Mouse (Mus musculus) MEL (cell line): ENCODE measurements around the gene Cops6. TPM values are rescaled to one million over a fixed set of nuclear protein-coding genes. Genes with fewer than 3 reads are reported as not detected.

Experiments used
- DNase-seq: peaks from one replicate; pipeline ENCODE4 v3.0.0; 2011; ENCODE audit warnings: low read depth, low spot score
- H3K27ac ChIP-seq: 2 replicates; pipeline ENCODE4 v1.5.1; 2012; ENCODE audit warnings: low read depth, mild to moderate bottlenecking, control low read depth, low read length, moderate library complexity; ENCODE audit not compliant: control insufficient read depth
- H3K27me3 ChIP-seq, 2 experiments: fragments of 150-350 bp in 1 of 2; sonication (generic) in 1 of 2; 2 replicates each; pipeline ENCODE4 v1.6.1; 2012; ENCODE audit warnings: low read length in 2 of 2, mild to moderate bottlenecking in 2 of 2, improper control_type of control experiment in 1 of 2, moderate library complexity in 1 of 2; ENCODE audit not compliant: insufficient read depth in 2 of 2, control insufficient read depth in 1 of 2
- H3K36me3 ChIP-seq, 2 experiments: 2 replicates each; pipeline ENCODE4 v1.6.1; 2012 to 2014; ENCODE audit warnings: low read length in 2 of 2, improper control_type of control experiment in 1 of 2, inconsistent platforms in 1 of 2, mild to moderate bottlenecking in 1 of 2; ENCODE audit not compliant: insufficient read depth in 2 of 2, control insufficient read depth in 1 of 2
- H3K4me1 ChIP-seq, 2 experiments: fragments of 150-350 bp in 1 of 2; sonication (generic) in 1 of 2; 2 replicates each; pipeline ENCODE4 v1.6.1; 2012; ENCODE audit warnings: low read length in 2 of 2, improper control_type of control experiment in 1 of 2, mild to moderate bottlenecking in 1 of 2; ENCODE audit not compliant: insufficient read depth in 2 of 2, control insufficient read depth in 1 of 2
- H3K4me3 ChIP-seq, 2 experiments: fragments of 150-350 bp in 1 of 2; sonication (generic) in 1 of 2; 2 replicates each; pipeline ENCODE4 v1.5.1; 2012; ENCODE audit warnings: low read depth in 2 of 2, low read length in 2 of 2, mild to moderate bottlenecking in 2 of 2, moderate library complexity in 2 of 2, control low read depth in 1 of 2, improper control_type of control experiment in 1 of 2; ENCODE audit not compliant: control insufficient read depth in 1 of 2, insufficient read depth in 1 of 2
- H3K79me2 ChIP-seq: 2 replicates; pipeline ENCODE4 v1.6.1; 2012; ENCODE audit warnings: mild to moderate bottlenecking, low read length, moderate library complexity; ENCODE audit not compliant: control insufficient read depth, poor library complexity, insufficient read depth
- H3K9ac ChIP-seq: 2 replicates; pipeline ENCODE4 v1.6.1; 2012; ENCODE audit warnings: low read depth, mild to moderate bottlenecking, control low read depth, low read length, moderate library complexity; ENCODE audit not compliant: control insufficient read depth, poor library complexity, severe bottlenecking
- H3K9me3 ChIP-seq: fragments of 150-350 bp; sonication (generic); replicated peaks from 2 replicates; pipeline ENCODE4 v1.6.1; 2012; ENCODE audit warnings: mild to moderate bottlenecking, low read length, improper control_type of control experiment, moderate library complexity; ENCODE audit not compliant: insufficient read depth
- BHLHE40 ChIP-seq: IDR thresholded peaks from 2 replicates; pipeline ENCODE4 v1.6.1; 2012; ENCODE audit warnings: low read depth, mild to moderate bottlenecking, inconsistent platforms, low read length, improper control_type of control experiment, borderline replicate concordance
- E2F4 ChIP-seq: IDR thresholded peaks from 2 replicates; pipeline ENCODE4 v1.6.1; 2011; ENCODE audit warnings: low read depth, low read length, improper control_type of control experiment, borderline replicate concordance
- ELF1 ChIP-seq: IDR thresholded peaks from 2 replicates; pipeline ENCODE4 v1.6.1; 2014; ENCODE audit warnings: low read depth, mild to moderate bottlenecking, inconsistent platforms, low read length, improper control_type of control experiment, moderate library complexity
- EP300 ChIP-seq, 2 experiments: IDR thresholded peaks; 2 replicates each; pipeline ENCODE4 v1.6.1; 2011; ENCODE audit warnings: improper control_type of control experiment in 2 of 2, low read length in 2 of 2, low read depth in 1 of 2, mild to moderate bottlenecking in 1 of 2
- ETS1 ChIP-seq: IDR thresholded peaks from 2 replicates; pipeline ENCODE4 v1.6.1; 2012; ENCODE audit warnings: low read depth, mild to moderate bottlenecking, inconsistent platforms, low read length, improper control_type of control experiment, moderate library complexity
- GABPA ChIP-seq: IDR thresholded peaks from 2 replicates; pipeline ENCODE4 v1.6.1; 2012; ENCODE audit warnings: low read depth, mild to moderate bottlenecking, inconsistent platforms, low read length, improper control_type of control experiment, moderate library complexity
- GATA1 ChIP-seq: IDR thresholded peaks from 2 replicates; pipeline ENCODE4 v1.6.1; 2011; ENCODE audit warnings: low read depth, low read length, improper control_type of control experiment
- HCFC1 ChIP-seq: IDR thresholded peaks from 2 replicates; pipeline ENCODE4 v1.6.1; 2012; ENCODE audit warnings: low read depth, mild to moderate bottlenecking, inconsistent platforms, low read length, improper control_type of control experiment, moderate library complexity
- JUND ChIP-seq: IDR thresholded peaks from 2 replicates; pipeline ENCODE4 v1.6.1; 2011; ENCODE audit warnings: low read depth, mild to moderate bottlenecking, improper control_type of control experiment, low read length
- KAT2A ChIP-seq: conservative IDR thresholded peaks from 2 replicates; pipeline ENCODE4 v1.6.1; 2012; ENCODE audit warnings: low read depth, low read length, improper control_type of control experiment, inconsistent platforms
- MAFK ChIP-seq: IDR thresholded peaks from 2 replicates; pipeline ENCODE4 v1.6.1; 2011; ENCODE audit warnings: low read depth, mild to moderate bottlenecking, low read length, improper control_type of control experiment, borderline replicate concordance
- MAX ChIP-seq: IDR thresholded peaks from 2 replicates; pipeline ENCODE4 v1.6.1; 2011; ENCODE audit warnings: low read length, improper control_type of control experiment
- MAZ ChIP-seq: IDR thresholded peaks from 2 replicates; pipeline ENCODE4 v1.6.1; 2012; ENCODE audit warnings: low read depth, mild to moderate bottlenecking, inconsistent platforms, low read length, improper control_type of control experiment
- MEF2A ChIP-seq: IDR thresholded peaks from 2 replicates; pipeline ENCODE4 v1.6.1; 2014; ENCODE audit warnings: low read depth, mild to moderate bottlenecking, inconsistent platforms, low read length, improper control_type of control experiment; ENCODE audit not compliant: poor library complexity, insufficient replicate concordance, severe bottlenecking; ENCODE audit errors: extremely low read depth
- MXI1 ChIP-seq: IDR thresholded peaks from 2 replicates; pipeline ENCODE4 v1.6.1; 2011; ENCODE audit warnings: mild to moderate bottlenecking, low read depth, low read length, improper control_type of control experiment
- MYB ChIP-seq: IDR thresholded peaks from 2 replicates; pipeline ENCODE4 v1.6.1; 2011; ENCODE audit warnings: mild to moderate bottlenecking, low read depth, low read length, improper control_type of control experiment
- MYC ChIP-seq: IDR thresholded peaks from 2 replicates; pipeline ENCODE4 v1.6.1; 2011; ENCODE audit warnings: low read depth, mild to moderate bottlenecking, low read length, improper control_type of control experiment, moderate library complexity
- NELFE ChIP-seq: IDR thresholded peaks from 2 replicates; pipeline ENCODE4 v1.6.1; 2011; ENCODE audit warnings: low read depth, low read length, improper control_type of control experiment
- NRF1 ChIP-seq: IDR thresholded peaks from 2 replicates; pipeline ENCODE4 v1.6.1; 2014; ENCODE audit warnings: low read depth, mild to moderate bottlenecking, inconsistent platforms, low read length, improper control_type of control experiment, moderate library complexity; ENCODE audit not compliant: poor library complexity, insufficient read depth, severe bottlenecking
- POLR2A ChIP-seq, 2 experiments: IDR thresholded peaks; 2 replicates each; pipeline ENCODE4 v1.6.1; 2011 to 2012; ENCODE audit warnings: low read length in 2 of 2, mild to moderate bottlenecking in 2 of 2, control low read depth in 1 of 2, improper control_type of control experiment in 1 of 2, low read depth in 1 of 2, moderate library complexity in 1 of 2; ENCODE audit not compliant: control insufficient read depth in 1 of 2, insufficient read depth in 1 of 2, poor library complexity in 1 of 2
- POLR2AphosphoS2 ChIP-seq: IDR thresholded peaks from 2 replicates; pipeline ENCODE4 v1.6.1; 2011; ENCODE audit warnings: low read length, improper control_type of control experiment
- RAD21 ChIP-seq: IDR thresholded peaks from 2 replicates; pipeline ENCODE4 v1.6.1; 2011; ENCODE audit warnings: mild to moderate bottlenecking, low read depth, low read length, improper control_type of control experiment
- RCOR1 ChIP-seq: IDR thresholded peaks from 2 replicates; pipeline ENCODE4 v1.6.1; 2012; ENCODE audit warnings: low read depth, mild to moderate bottlenecking, inconsistent platforms, low read length, improper control_type of control experiment
- SIN3A ChIP-seq: IDR thresholded peaks from 2 replicates; pipeline ENCODE4 v1.6.1; 2012; ENCODE audit warnings: low read length, improper control_type of control experiment, inconsistent platforms
- SMC3 ChIP-seq: IDR thresholded peaks from 2 replicates; pipeline ENCODE4 v1.6.1; 2011; ENCODE audit warnings: low read depth, low read length, improper control_type of control experiment
- TAL1 ChIP-seq: IDR thresholded peaks from 2 replicates; pipeline ENCODE4 v1.6.1; 2012; ENCODE audit warnings: mild to moderate bottlenecking, inconsistent platforms, low read length, moderate library complexity, mixed read lengths
- TBP ChIP-seq: IDR thresholded peaks from 2 replicates; pipeline ENCODE4 v1.8.0; 2011; ENCODE audit warnings: low read depth, low read length, improper control_type of control experiment
- TCF12 ChIP-seq: IDR thresholded peaks from 2 replicates; pipeline ENCODE4 v1.6.1; 2014; ENCODE audit warnings: low read depth, mild to moderate bottlenecking, inconsistent platforms, low read length, improper control_type of control experiment, moderate library complexity
- USF1 ChIP-seq: IDR thresholded peaks from 2 replicates; pipeline ENCODE4 v1.6.1; 2014; ENCODE audit warnings: low read depth, mild to moderate bottlenecking, inconsistent platforms, low read length, improper control_type of control experiment, moderate library complexity
- USF2 ChIP-seq, 2 experiments: IDR thresholded peaks; 2 replicates each; pipeline ENCODE4 v1.6.1; 2011 to 2012; ENCODE audit warnings: improper control_type of control experiment in 2 of 2, low read length in 2 of 2, borderline replicate concordance in 1 of 2, inconsistent platforms in 1 of 2, low read depth in 1 of 2, mild to moderate bottlenecking in 1 of 2; ENCODE audit not compliant: insufficient read depth in 1 of 2
- ZC3H11A ChIP-seq: IDR thresholded peaks from 2 replicates; pipeline ENCODE4 v1.6.1; 2012; ENCODE audit warnings: low read depth, mild to moderate bottlenecking, inconsistent platforms, low read length, improper control_type of control experiment
- ZKSCAN1 ChIP-seq: IDR thresholded peaks from 2 replicates; pipeline ENCODE4 v1.6.1; 2012; ENCODE audit warnings: low read depth, mild to moderate bottlenecking, inconsistent platforms, low read length, improper control_type of control experiment, moderate library complexity
- polyA plus RNA-seq, 2 experiments: library from polyadenylated mRNA; stranded (reverse) in 1 of 2; unstranded in 1 of 2; fragments of >175 nt in 1 of 2; fragments of >200 nt in 1 of 2; gene quantifications; 2 replicates each; pipeline versions ENCODE4 v1.2.1 to v1.2.4; 2012; ENCODE audit warnings: low replicate concordance in 2 of 2, low read depth in 1 of 2; ENCODE audit not compliant: insufficient read length in 2 of 2, insufficient read depth in 1 of 2, missing spikeins in 1 of 2
- total RNA-seq: library from RNA; depleted of rRNA; stranded (reverse); fragments of 300-350 nt; gene quantifications from 2 replicates; pipeline ENCODE4 v1.2.3, GENCODE M21; 2012

The Cops6 gene
- total and polyA plus RNA-seq, 3 experiments = 52.6 to 152 TPM; not detected in 1

DNA sequence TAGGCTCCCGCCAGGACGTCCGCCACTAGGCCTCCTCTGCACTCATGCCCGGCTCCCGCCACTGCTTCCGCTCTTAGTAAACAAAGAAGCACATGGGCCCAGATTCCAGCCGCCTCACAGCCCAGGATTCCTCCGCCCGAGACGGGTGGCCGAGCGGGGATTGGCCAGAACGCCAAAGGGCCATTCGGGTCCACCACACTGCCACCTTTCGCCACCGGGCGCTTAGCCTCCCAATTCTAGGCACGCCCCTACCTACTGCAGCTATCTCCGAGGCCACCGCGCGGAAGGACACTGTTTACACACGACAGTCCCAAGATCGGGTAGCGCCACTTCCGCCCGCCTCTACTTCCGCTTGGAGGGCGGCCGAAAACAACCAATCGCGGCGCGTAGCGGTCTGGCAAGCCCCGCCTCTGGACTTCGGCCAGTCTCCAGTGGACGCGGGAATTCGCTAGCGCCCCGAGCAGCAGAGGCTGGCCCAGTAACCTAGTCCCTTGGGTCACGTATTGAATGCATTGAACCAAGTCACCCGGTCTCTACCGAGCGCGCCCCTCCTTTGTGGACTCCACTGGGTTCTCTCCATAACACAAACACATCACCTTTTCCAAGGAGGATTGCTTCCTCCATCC, 10.2 kb downstream of the Cops6 start (continued):
- TF ChIP-seq MXI1 = peak; percentile 98
- peak; percentile 96 for TF ChIP-seq MAX
- TF ChIP-seq USF1 = 0 out of 2 replicates have a peak, but pooled peaks have one; percentile 27

- peak within 1 kb of the TSS; percentile 99 for H3K9ac ChIP-seq
- peaks cover 0 to 10% of the 10 kb centered on the region in 2 experiments; a peak in 2 of 4 replicates for H3K4me1 ChIP-seq
- peak; percentile 99 for DNase-seq
- peaks cover 3 to 18% of the 10 kb centered on the region in 2 experiments; a peak in 3 of 4 replicates for H3K36me3 ChIP-seq
- peak within 1 kb of the TSS; percentile 63 to 88 for H3K4me3 ChIP-seq
- H3K9me3 ChIP-seq = no peaks in the 10 kb centered on the region
- no peaks in the 10 kb centered on the region for H3K27me3 ChIP-seq
- peak within 1 kb of the TSS; percentile 99 for H3K27ac ChIP-seq
- H3K79me2 ChIP-seq = peaks cover 27% of the 10 kb centered on the region
- no peak for TF ChIP-seq ZC3H11A
- peak in 1 of 2 experiments; percentile 60; a peak in 1 of 4 replicates for TF ChIP-seq USF2 (IDR thresholded peaks at IDR 0.05; ENCODE audit: borderline replicate concordance in 1 of 2, insufficient read depth in 1 of 2, low read depth in 1 of 2, low read length in 2 of 2)
- TF ChIP-seq HCFC1 = peak; percentile 77
- no peak for TF ChIP-seq BHLHE40
- TF ChIP-seq KAT2A = no peak; the same call in 1 of the 2 replicates
- peak; percentile 52 to 78; a peak in 3 of 4 replicates for TF ChIP-seq POLR2A (IDR thresholded peaks at IDR 0.05; ENCODE audit: control insufficient read depth in 1 of 2, insufficient read depth in 1 of 2, low read depth in 1 of 2, low read length in 2 of 2, poor library complexity in 1 of 2)
- no peak for TF ChIP-seq TAL1
- TF ChIP-seq MAZ = no peak
- TF ChIP-seq NRF1 = no peak
- no peak for TF ChIP-seq RCOR1
- peak; percentile 85; the same call in 1 of the 2 replicates for TF ChIP-seq POLR2AphosphoS2
- TF ChIP-seq NELFE = peak; percentile 74
- no peak for TF ChIP-seq SMC3
- TF ChIP-seq GATA1 = peak; percentile 74
- TF ChIP-seq ZKSCAN1 = no peak
- TF ChIP-seq SIN3A = peak; percentile 88
- TF ChIP-seq MYB = no peak
- TF ChIP-seq EP300 (IDR thresholded peaks at IDR 0.05; ENCODE audit: low read depth in 1 of 2, low read length in 2 of 2) = peak in 1 of 2 experiments; percentile 22; a peak in 1 of 4 replicates
- no peak for TF ChIP-seq RAD21
- TF ChIP-seq MYC = peak; percentile 54
- 0 out of 2 replicates have a peak, but pooled peaks have one; percentile 6 for TF ChIP-seq ELF1
- TF ChIP-seq MXI1 = peak; percentile 82
- peak; percentile 93 for TF ChIP-seq E2F4
- no peak for TF ChIP-seq JUND
- TF ChIP-seq MAFK = no peak
- TF ChIP-seq GABPA = no peak
- peak; percentile 81 for TF ChIP-seq TBP
- TF ChIP-seq MEF2A = no peak
- peak; percentile 96 for TF ChIP-seq USF1
- peak; percentile 50; the same call in 1 of the 2 replicates for TF ChIP-seq TCF12
- TF ChIP-seq ETS1 = peak; percentile 20; the same call in 1 of the 2 replicates
These were observed 11.0 kb downstream of the Cops6 start, which contains the start of the genes Ap4m1 and Mcm7 for GRCm38 (mm10) chr5:138171695-138172491. Gene Ap4m1, plus strand, starts transcription at chr5:138172002. Gene Mcm7, minus strand, starts transcription at chr5:138172422.
